Mouse (Mus musculus) lung, postnatal 0 days (tissue): ENCODE results near the gene Robo2.

Experiments
- CTCF ChIP-seq: IDR thresholded peaks from 2 replicates; pipeline ENCODE4 v1.5.1; 2016; ENCODE audit warnings: antibody characterized with exemption, mild to moderate bottlenecking
- EP300 ChIP-seq: IDR thresholded peaks from 2 replicates; pipeline ENCODE4 v1.6.1; 2016; ENCODE audit warnings: antibody characterized with exemption, mild to moderate bottlenecking, control low read depth

DNA sequence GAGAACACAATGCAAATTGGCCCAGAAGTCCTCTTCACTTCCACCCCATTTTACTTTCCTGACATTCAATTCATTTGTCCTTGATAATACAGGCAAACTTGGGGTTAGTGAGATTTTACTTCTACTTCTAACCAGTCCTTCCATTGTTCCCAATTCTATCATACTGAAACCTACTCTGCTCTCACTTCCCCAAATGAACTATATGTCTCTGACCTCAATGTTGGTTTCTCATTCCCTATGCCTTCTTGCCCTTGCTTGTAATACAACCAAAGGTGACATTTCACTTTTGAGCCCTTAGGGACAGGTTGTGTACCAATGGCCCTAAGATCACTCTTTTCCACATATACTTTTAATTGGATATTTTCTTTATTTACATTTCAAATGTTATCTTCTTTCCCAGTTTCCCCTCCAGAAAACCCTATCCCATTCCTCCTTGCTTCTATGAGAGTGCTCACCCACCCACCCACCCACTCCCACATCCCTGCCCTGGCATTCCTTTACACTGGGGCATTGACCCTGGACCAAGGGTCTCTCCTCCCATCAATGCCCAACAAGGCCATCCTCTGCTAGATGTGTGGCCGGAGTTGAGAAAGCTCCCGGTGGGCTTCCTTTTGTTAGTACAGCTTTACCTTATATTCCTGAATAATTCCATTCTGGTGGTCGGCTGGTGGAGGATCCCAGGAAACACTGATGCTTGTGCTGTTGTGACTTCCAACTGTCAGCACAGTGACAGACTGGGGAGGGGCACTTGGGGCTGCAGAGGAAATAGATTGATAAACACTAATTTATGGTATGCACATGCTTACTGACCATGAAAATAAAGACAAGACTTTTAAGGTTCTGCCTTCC is 453.7 kb downstream of the Robo2 start:
- TF ChIP-seq CTCF, result no peak
- no peak for TF ChIP-seq EP300
